Mouse (Mus musculus) intestine, postnatal 0 days (tissue): ENCODE results near the gene Ppib. TPM values are rescaled to one million over a fixed set of nuclear protein-coding genes. Genes with fewer than 3 reads are reported as not detected.

Experiments used
- ATAC-seq: fragments of 200-750 bp; cut with Nextera tagmentation; 2 replicates; pipeline ENCODE4 v1.8.0; 2017; ENCODE audit warnings: mild to moderate bottlenecking, moderate TSS enrichment, moderate library complexity
- H3K27ac ChIP-seq: fragments of 300-500 bp; sonication (generic); 2 replicates; pipeline ENCODE4 v1.5.1; 2014; ENCODE audit warnings: mild to moderate bottlenecking, low read depth, low read length, moderate library complexity
- H3K27me3 ChIP-seq: fragments of 300-500 bp; sonication (generic); replicated peaks from 2 replicates; pipeline ENCODE4 v1.6.1; 2014; ENCODE audit warnings: low read length, mixed read lengths; ENCODE audit not compliant: control insufficient read depth, insufficient read depth
- H3K36me3 ChIP-seq: fragments of 300-500 bp; sonication (generic); 2 replicates; pipeline ENCODE4 v1.6.1; 2014; ENCODE audit warnings: mild to moderate bottlenecking, moderate library complexity; ENCODE audit not compliant: control insufficient read depth, insufficient read depth
- H3K4me1 ChIP-seq: fragments of 300-500 bp; sonication (generic); replicated peaks from 2 replicates; pipeline ENCODE4 v1.6.1; 2014; ENCODE audit warnings: antibody characterized with exemption, low read length, mixed read lengths; ENCODE audit not compliant: control insufficient read depth, insufficient read depth
- H3K4me2 ChIP-seq: fragments of 300-500 bp; sonication (generic); replicated peaks from 2 replicates; pipeline ENCODE4 v1.6.1; 2014; ENCODE audit warnings: low read depth, mild to moderate bottlenecking, moderate library complexity
- H3K4me3 ChIP-seq: fragments of 300-500 bp; sonication (generic); 2 replicates; pipeline ENCODE4 v1.5.1; 2014; ENCODE audit warnings: low read depth, low read length
- H3K9ac ChIP-seq: fragments of 300-500 bp; sonication (generic); 2 replicates; pipeline ENCODE4 v1.6.1; 2014; ENCODE audit warnings: mild to moderate bottlenecking, low read depth, low read length
- H3K9me3 ChIP-seq: fragments of 300-500 bp; sonication (generic); 2 replicates; pipeline ENCODE4 v1.6.1; 2016; ENCODE audit warnings: mixed run types; ENCODE audit not compliant: control insufficient read depth
- CTCF ChIP-seq: sonication (generic); IDR thresholded peaks from 2 replicates; pipeline ENCODE4 v1.5.1; 2016; ENCODE audit warnings: low read depth, mild to moderate bottlenecking, control low read depth, antibody characterized with exemption, moderate library complexity
- WGBS: fragments of 180-500 bp; shearing (Covaris S2); extraction: QIAGEN DNeasy Blood & Tissue Kit; methylation state at CpG from one replicate; pipeline ENCODE4 v1.1.7; 2014; 5-methylcytosine and 5-hydroxymethylcytosine counted together
- polyA plus RNA-seq: library from polyadenylated mRNA; unstranded; fragments of >200 nt; fragmentation: Nextera tagmentation; extraction: Ambion mirVana; gene quantifications from 2 replicates; pipeline ENCODE4 v1.2.1, GENCODE M21; 2015

Gene Ppib
- polyA plus RNA-seq, 1 experiment from 2014 or later = 508 TPM

DNA sequence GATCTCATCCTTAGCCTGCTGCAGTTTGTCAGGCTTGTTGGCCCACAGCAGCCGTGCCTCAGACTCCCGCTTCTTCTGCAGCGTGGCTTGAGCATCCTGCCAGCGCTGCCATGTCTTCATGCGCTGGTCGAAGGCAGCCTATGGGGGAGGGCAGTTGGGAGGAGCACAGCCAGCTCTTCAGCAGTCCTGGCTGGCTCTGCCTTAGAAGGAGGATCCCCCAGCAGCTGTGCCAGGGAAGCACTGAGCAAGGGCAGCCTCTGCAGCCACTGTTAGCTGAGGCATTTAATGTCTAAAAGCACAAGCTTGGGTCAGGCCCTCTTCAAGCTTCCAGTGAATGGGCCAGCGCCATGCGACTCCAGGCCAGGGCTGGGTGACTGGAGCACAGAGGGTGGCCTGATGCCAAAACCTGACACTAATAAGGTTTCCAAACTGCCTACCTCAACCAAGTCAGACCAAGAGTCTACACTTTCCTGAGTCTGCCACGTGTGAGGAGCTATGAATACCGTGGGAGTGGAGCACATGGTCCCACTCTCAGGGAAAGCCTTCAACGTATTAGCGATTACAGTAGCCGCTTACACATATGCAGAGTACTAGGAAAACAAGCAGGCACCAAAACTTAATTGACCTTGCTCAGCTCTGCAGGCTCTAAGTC is 30.7 kb downstream of the Ppib start:
- no peak for ATAC-seq
- TF ChIP-seq CTCF = no peak
- no peak overlapping the region for H3K4me2 ChIP-seq
- 0 out of 2 replicates have a peak, but pooled peaks cover 8% of the 10 kb centered on the region for H3K4me1 ChIP-seq
- H3K4me3 ChIP-seq = no peak overlapping the region
- no peaks in the 10 kb centered on the region for H3K27me3 ChIP-seq
- H3K9me3 ChIP-seq = no peaks in the 10 kb centered on the region
- no peak overlapping the region for H3K9ac ChIP-seq
- H3K27ac ChIP-seq = peak overlapping the region; percentile 96
- H3K36me3 ChIP-seq = peaks cover 84% of the 10 kb centered on the region
- 85% methylated on average over 13 of the region's 13 CpGs for whole genome bisulfite sequencing

DNA sequence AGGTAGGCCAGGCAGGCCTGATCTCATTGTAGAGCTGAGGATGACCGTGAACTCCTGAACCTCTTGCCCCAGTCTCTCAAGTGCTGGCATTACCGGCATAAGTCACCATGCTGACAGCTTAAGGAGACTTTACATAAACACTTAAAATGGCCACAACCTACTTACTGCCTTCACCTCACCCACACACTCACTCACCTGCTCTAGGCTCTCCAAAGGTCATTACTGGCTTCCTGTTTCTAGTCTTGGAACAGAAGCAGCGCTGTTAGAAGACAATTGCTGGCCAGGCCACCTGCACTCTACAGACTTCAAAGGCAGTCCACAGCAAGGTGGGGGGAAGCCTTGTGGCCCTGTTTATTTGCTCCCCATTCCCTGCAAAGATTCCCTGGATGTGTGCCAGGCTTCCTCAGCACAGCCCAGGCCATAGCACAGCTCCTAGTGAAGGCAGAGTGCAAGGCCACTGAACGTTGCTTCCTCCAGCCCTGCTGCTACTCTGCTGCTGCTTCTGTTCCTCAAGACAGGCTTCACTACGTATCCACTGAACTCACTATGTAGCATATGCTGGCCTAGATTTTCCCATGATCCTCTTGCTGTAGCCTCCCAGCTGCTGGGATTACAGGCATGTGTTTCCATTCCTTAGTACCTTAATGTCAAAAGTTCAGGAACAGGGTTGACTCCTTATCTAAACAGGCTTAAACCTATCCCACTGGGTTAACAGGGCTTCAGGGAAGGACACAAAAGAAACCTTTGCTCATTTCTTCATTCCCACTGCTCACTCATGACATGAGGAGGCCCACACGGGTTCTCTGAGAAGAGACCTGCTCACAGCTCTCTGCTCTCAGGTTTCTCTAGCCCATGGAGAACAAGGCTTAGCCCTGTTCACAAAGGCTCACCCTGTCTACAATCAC is 31.6 kb downstream of the Ppib start:
- no peak for TF ChIP-seq CTCF
- peak; percentile 56 for ATAC-seq
- no peaks in the 10 kb centered on the region for H3K9me3 ChIP-seq
- 0 out of 2 replicates have a peak, but pooled peaks cover 8% of the 10 kb centered on the region for H3K4me1 ChIP-seq
- peak overlapping the region; percentile 96 for H3K27ac ChIP-seq
- H3K9ac ChIP-seq = peak overlapping the region; percentile 37; the same call in 1 of the 2 replicates
- H3K4me3 ChIP-seq = no peak overlapping the region
- H3K36me3 ChIP-seq = peaks cover 88% of the 10 kb centered on the region
- WGBS = 21% methylated on average over 6 of the region's 6 CpGs
- H3K27me3 ChIP-seq = no peaks in the 10 kb centered on the region
- H3K4me2 ChIP-seq = no peak overlapping the region

DNA sequence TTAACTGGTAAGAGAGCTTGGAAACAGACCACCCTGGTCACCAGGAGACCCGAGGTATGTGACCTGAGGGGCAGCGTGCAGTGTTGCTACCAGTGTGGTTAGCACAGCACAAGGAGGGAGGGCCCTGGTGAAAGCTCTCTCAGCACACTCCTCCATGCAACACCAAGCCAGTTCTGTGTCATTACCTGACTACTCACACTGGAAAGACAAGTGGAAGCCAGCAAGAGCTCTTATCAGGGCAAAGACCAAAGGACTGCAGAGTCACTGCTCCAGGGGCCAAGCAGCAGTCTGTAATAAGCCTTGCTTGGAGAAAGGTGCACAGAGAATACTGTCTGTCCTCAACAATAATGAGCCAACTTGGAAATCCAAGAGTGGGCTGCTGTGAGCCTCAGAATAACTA is 32.6 kb downstream of the Ppib start:
- H3K36me3 ChIP-seq = peaks cover 90% of the 10 kb centered on the region
- H3K9ac ChIP-seq = 0 out of 2 replicates have a peak overlapping the region, but pooled peaks have one; percentile 11
- no peaks in the 10 kb centered on the region for H3K9me3 ChIP-seq
- H3K4me3 ChIP-seq = no peak overlapping the region
- TF ChIP-seq CTCF = no peak
- no peak overlapping the region; the same call in 1 of the 2 replicates for H3K4me2 ChIP-seq
- ATAC-seq = peak; percentile 69
- 55% methylated on average over 2 of the region's 2 CpGs for WGBS
- H3K27me3 ChIP-seq = no peaks in the 10 kb centered on the region
- H3K4me1 ChIP-seq = 0 out of 2 replicates have a peak, but pooled peaks cover 8% of the 10 kb centered on the region
- H3K27ac ChIP-seq = peak overlapping the region; percentile 96

DNA sequence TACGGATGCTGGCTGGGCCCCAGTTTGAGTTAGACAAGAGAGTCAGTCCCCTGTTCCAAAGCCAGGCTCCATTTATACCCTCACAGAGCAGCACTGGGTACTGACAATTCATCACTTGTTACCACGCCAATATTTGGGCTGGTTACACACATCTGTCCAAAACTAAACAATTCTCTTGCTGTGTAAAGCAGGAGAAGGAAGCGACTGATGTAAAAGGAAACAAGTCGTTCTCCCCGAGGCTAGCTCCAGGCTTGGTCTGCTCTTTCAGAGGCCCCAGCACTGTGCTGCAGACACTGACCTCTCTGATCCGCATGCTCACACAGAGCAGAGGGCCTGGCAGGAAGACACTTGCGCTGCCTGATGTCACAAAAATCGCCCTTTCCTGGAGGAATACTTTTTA is 41.6 kb downstream of the Ppib start:
- Histone ChIP-seq H3K4me2 (no peak overlapping the region), H3K36me3 (peaks cover 89% of the 10 kb centered on the region), H3K27me3 (no peaks in the 10 kb centered on the region), H3K9me3 (no peaks in the 10 kb centered on the region), H3K9ac (no peak overlapping the region), H3K4me3 (no peak overlapping the region), H3K4me1 (no peaks in the 10 kb centered on the region), H3K27ac (no peak overlapping the region)
- ATAC-seq = no peak
- 76% methylated on average over 8 of the region's 8 CpGs for WGBS
- no peak for TF ChIP-seq CTCF

DNA sequence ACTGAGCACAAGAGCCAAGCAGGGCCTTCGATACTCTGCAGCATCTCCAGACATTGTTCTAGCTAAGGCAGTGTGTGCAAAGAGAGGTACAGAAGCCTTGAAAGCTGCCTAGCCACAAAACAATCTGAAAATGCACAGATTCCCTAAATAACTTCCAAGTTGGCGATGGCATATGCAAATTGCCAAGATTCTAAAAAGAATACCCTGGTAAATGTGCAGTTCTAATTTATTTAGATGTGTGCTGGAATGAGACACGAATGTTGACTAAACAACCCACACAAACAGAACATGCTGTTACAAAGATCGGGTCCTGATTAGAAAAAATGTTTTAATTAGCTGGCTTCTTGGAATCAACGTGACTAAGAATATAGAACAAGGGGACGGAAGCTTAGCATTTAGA is 42.6 kb downstream of the Ppib start:
- H3K36me3 ChIP-seq = peaks cover 88% of the 10 kb centered on the region

DNA sequence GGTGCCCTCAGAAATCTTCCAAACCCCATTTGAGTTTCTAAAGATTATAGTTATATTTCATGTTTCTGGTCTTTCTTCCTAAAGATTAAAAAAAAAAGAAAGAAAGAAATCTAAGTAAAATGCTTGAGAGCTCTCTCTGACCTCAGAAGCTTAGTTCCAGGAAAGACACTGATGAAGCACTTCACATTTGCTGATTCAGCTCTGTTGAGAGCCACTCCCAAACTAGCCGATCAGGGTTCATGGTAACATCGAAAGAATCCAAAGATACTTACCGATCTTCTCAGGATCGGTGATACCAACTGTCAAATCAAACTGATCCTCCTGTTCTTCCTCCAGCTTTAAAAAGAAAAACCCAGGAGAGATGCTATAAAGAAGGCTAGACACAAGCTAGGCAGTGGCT is 44.6 kb downstream of the Ppib start:
- TF ChIP-seq CTCF = no peak
- no peak overlapping the region for H3K9ac ChIP-seq
- peaks cover 87% of the 10 kb centered on the region for H3K36me3 ChIP-seq
- no peak overlapping the region for H3K4me2 ChIP-seq
- no peak overlapping the region for H3K27ac ChIP-seq
- H3K4me3 ChIP-seq = no peak overlapping the region
- ATAC-seq = no peak
- H3K4me1 ChIP-seq = no peaks in the 10 kb centered on the region
- H3K27me3 ChIP-seq = no peaks in the 10 kb centered on the region
- 62% methylated on average over 4 of the region's 4 CpGs for WGBS
- no peaks in the 10 kb centered on the region for H3K9me3 ChIP-seq

More for the DNA sequence above, 42.6 kb downstream of the Ppib start:
- no peaks in the 10 kb centered on the region for H3K27me3 ChIP-seq
- H3K4me1 ChIP-seq = no peaks in the 10 kb centered on the region
- H3K27ac ChIP-seq = no peak overlapping the region
- H3K9me3 ChIP-seq = no peaks in the 10 kb centered on the region
- no peak overlapping the region for H3K9ac ChIP-seq
- H3K4me3 ChIP-seq = no peak overlapping the region
- no peak for TF ChIP-seq CTCF
- H3K4me2 ChIP-seq = no peak overlapping the region
- no peak for ATAC-seq
- WGBS = 90% methylated on average over 6 of the region's 6 CpGs
